In the genomic region with DNA sequence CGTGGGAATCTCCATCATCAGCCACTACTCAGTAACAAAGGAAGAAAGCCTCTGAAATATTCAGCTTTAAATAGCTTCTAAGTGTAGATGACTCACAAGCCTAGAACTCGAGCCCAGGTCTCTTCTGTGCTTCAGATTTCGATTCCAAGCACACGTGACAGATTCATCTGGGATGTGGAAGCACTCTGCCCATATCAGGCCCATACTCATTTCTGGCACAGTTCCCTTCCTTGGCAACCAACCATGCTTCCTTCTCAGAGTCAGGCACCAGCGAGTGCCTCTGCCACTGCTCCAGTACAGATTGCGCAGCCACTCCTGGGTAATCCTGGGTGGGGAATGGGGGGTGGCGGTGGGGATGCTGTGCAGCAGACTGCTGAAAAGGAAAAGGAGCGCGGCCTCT, we compare ENCODE assay signal across 8 mouse cellular contexts. TPM values are rescaled to one million over a fixed set of nuclear protein-coding genes. Genes with fewer than 3 reads are reported as not detected.
DNase-seq lines count a peak whose midpoint lies in the region; ATAC-seq and TF ChIP-seq lines count a peak whose summit lies in the region.

No protein-coding gene starts in this region.

- no peaks in the 10 kb centered on the region for H3K4me1 ChIP-seq in forebrain, embryonic 12.5 days
- H3K4me1 ChIP-seq in forebrain, embryonic 10.5 days: peaks cover 8% of the 10 kb centered on the region
- no peaks in the 10 kb centered on the region for H3K4me1 ChIP-seq in hindbrain, postnatal 0 days (ENCODE audit: insufficient read depth, low read length)

- H3K27me3 ChIP-seq in forebrain, embryonic 12.5 days: no peaks in the 10 kb centered on the region
- H3K27me3 ChIP-seq in forebrain, embryonic 10.5 days (ENCODE audit: poor library complexity, severe bottlenecking): no peaks in the 10 kb centered on the region
- H3K27me3 ChIP-seq in hindbrain, postnatal 0 days (ENCODE audit: insufficient read depth, low read length): no peaks in the 10 kb centered on the region

- no peak for DNase-seq in forebrain, embryonic 10.5 days (ENCODE audit: extremely low spot score, low spot score)
- peak; percentile 94 for DNase-seq in brain, embryonic 14.5 days (ENCODE audit: low read depth)
- DNase-seq in frontal cortex, postnatal 36 days (ENCODE audit: low spot score in 2 of 2): peak; percentile 80 to 82
- DNase-seq in hindbrain, postnatal 0 days (ENCODE audit: low spot score): peak; percentile 84
- DNase-seq in left cerebral cortex, postnatal 36 days (ENCODE audit: low spot score in 2 of 2): peak; percentile 71
- peak; percentile 77 to 79 for DNase-seq in right cerebral cortex, adult 2 months (ENCODE audit: low spot score in 2 of 2)
- DNase-seq in embryo, embryonic 10 days (ENCODE audit: low spot score): no peak

- intact Hi-C loops in left cerebral cortex, postnatal 36 days (cut with DNase I): loop anchor here (1.0 kb wide), 1 partner anchor 83 kb away; no protein-coding TSS in a partner anchor

- no peak overlapping the region for H3K27ac ChIP-seq in forebrain, embryonic 12.5 days
- no peak overlapping the region for H3K27ac ChIP-seq in forebrain, embryonic 10.5 days
- 0 out of 2 replicates have a peak overlapping the region, but pooled peaks have one; percentile 27 for H3K27ac ChIP-seq in hindbrain, postnatal 0 days

- 61% methylated on average over 9 of the region's 9 CpGs for WGBS in forebrain, embryonic 12.5 days
- WGBS in forebrain, embryonic 10.5 days: 67% methylated on average over 9 of the region's 9 CpGs
- 25% methylated on average over 9 of the region's 9 CpGs for WGBS in hindbrain, postnatal 0 days

- H3K4me2 ChIP-seq in forebrain, embryonic 12.5 days: no peak overlapping the region
- H3K4me2 ChIP-seq in hindbrain, postnatal 0 days (ENCODE audit: low read depth, low read length): peak overlapping the region; percentile 21; the same call in 1 of the 2 replicates

- TF ChIP-seq POLR2A in brain, embryonic 14.5 days (IDR thresholded peaks at IDR 0.05; ENCODE audit: borderline replicate concordance, extremely low read depth, insufficient read depth, insufficient read length, poor library complexity, severe bottlenecking): no peak

- no peaks in the 10 kb centered on the region for H3K36me3 ChIP-seq in forebrain, embryonic 12.5 days (replicated peaks)
- H3K36me3 ChIP-seq in forebrain, embryonic 10.5 days (replicated peaks): no peaks in the 10 kb centered on the region
- no peaks in the 10 kb centered on the region for H3K36me3 ChIP-seq in hindbrain, postnatal 0 days (ENCODE audit: insufficient read depth, low read length)

- peak; percentile 55; the same call in 1 of the 2 replicates for ATAC-seq in forebrain, embryonic 12.5 days (ENCODE audit: low FRiP score)
- peak; percentile 82 for ATAC-seq in hindbrain, postnatal 0 days

- no peak overlapping the region for H3K9ac ChIP-seq in forebrain, embryonic 12.5 days
- no peak overlapping the region for H3K9ac ChIP-seq in hindbrain, postnatal 0 days (replicated peaks; ENCODE audit: low read length)

- H3K4me3 ChIP-seq in forebrain, embryonic 12.5 days (replicated peaks): no peak overlapping the region
- H3K4me3 ChIP-seq in forebrain, embryonic 10.5 days: no peak overlapping the region
- no peak overlapping the region for H3K4me3 ChIP-seq in hindbrain, postnatal 0 days (ENCODE audit: low read length)

- H3K9me3 ChIP-seq in forebrain, embryonic 12.5 days: no peaks in the 10 kb centered on the region
- H3K9me3 ChIP-seq in forebrain, embryonic 10.5 days: no peaks in the 10 kb centered on the region
- no peaks in the 10 kb centered on the region for H3K9me3 ChIP-seq in hindbrain, postnatal 0 days (ENCODE audit: low read length)

- TF ChIP-seq CTCF in brain, embryonic 14.5 days (IDR thresholded peaks at IDR 0.05; ENCODE audit: borderline replicate concordance, extremely low read depth, insufficient read depth, insufficient read length): no peak
- no peak for TF ChIP-seq CTCF in hindbrain, postnatal 0 days (IDR thresholded peaks at IDR 0.05; ENCODE audit: low read depth)

RNA-seq across cellular contexts. Expression of a gene that starts 46.5 kb away (rescaled TPM):
- 2.8 and 3.6 TPM in 2 replicates for polyA plus RNA-seq in forebrain, embryonic 12.5 days (2016; fragmentation: Nextera tagmentation; extraction: Ambion mirVana)
- 0.98 and 1.0 TPM in 2 replicates for polyA plus RNA-seq in forebrain, embryonic 10.5 days (2016; fragmentation: Nextera tagmentation; extraction: Ambion mirVana)
- polyA plus RNA-seq in brain, embryonic 14.5 days (2012; rRNA removed): 9.2 and 10.4 TPM in 2 replicates
- total RNA-seq in hindbrain, postnatal 0 days (2014; rRNA removed): 11.0 TPM in 2 replicates
- 8.3 and 8.7 TPM in 2 replicates for polyA plus RNA-seq in hindbrain, postnatal 0 days (2015; fragmentation: Nextera tagmentation; extraction: Ambion mirVana)
- 1 to 10 TPM; 3.5 to 5.5 TPM for total RNA-seq in left cerebral cortex, postnatal 36 days (2021)

Comparison
In these comparisons a context has a peak if more than half of its experiments do, and no peak if none do; other contexts are left out.
1. DNase-seq: peak in brain, embryonic 14.5 days (single experiment), frontal cortex, postnatal 36 days (2 of 2), hindbrain, postnatal 0 days (single experiment), left cerebral cortex, postnatal 36 days (2 of 2) and right cerebral cortex, adult 2 months (2 of 2); none in forebrain, embryonic 10.5 days (single experiment) and embryo, embryonic 10 days (single experiment).